Mouse (Mus musculus) kidney, embryonic 14.5 days (tissue): Measurements from ENCODE around the gene Vmn1r14. TPM values are rescaled to one million over a fixed set of nuclear protein-coding genes. Genes with fewer than 3 reads are reported as not detected.
"Not testable (repeated sequence)": the region's sequence is repeated elsewhere in the genome, so short reads cannot be mapped to it uniquely, and the experiment has no call there.

Experiments used
- ATAC-seq: fragments of 200-750 bp; cut with Nextera tagmentation; 2 replicates; pipeline ENCODE4 v1.8.0; 2017; ENCODE audit warnings: moderate number of reproducible peaks, mild to moderate bottlenecking, moderate TSS enrichment, moderate library complexity; ENCODE audit not compliant: low FRiP score, low TSS enrichment
- H3K27ac ChIP-seq: fragments of 300-500 bp; sonication (generic); 2 replicates; pipeline ENCODE4 v1.5.1; 2014; ENCODE audit warnings: low read depth, mild to moderate bottlenecking, low read length, moderate library complexity, mixed read lengths
- H3K27me3 ChIP-seq: fragments of 300-500 bp; sonication (generic); 2 replicates; pipeline ENCODE4 v1.6.1; 2014; ENCODE audit warnings: mild to moderate bottlenecking, low read length; ENCODE audit not compliant: control insufficient read depth, insufficient read depth
- H3K36me3 ChIP-seq: fragments of 300-500 bp; sonication (generic); 2 replicates; pipeline ENCODE4 v1.6.1; 2014; ENCODE audit warnings: low read length, mixed read lengths; ENCODE audit not compliant: control insufficient read depth, insufficient read depth
- H3K4me1 ChIP-seq: fragments of 300-500 bp; sonication (generic); 2 replicates; pipeline ENCODE4 v1.6.1; 2014; ENCODE audit warnings: low read length, mixed read lengths; ENCODE audit not compliant: control insufficient read depth, insufficient read depth
- H3K4me2 ChIP-seq: fragments of 300-500 bp; sonication (generic); replicated peaks from 2 replicates; pipeline ENCODE4 v1.6.1; 2014; ENCODE audit warnings: low read depth, mild to moderate bottlenecking, low read length
- H3K4me3 ChIP-seq: fragments of 300-500 bp; sonication (generic); 2 replicates; pipeline ENCODE4 v1.5.1; 2014; ENCODE audit warnings: mild to moderate bottlenecking, low read length
- H3K9ac ChIP-seq: fragments of 300-500 bp; sonication (generic); 2 replicates; pipeline ENCODE4 v1.6.1; 2014; ENCODE audit warnings: low read depth, mild to moderate bottlenecking, low read length, moderate library complexity
- H3K9me3 ChIP-seq: fragments of 300-500 bp; sonication (generic); 2 replicates; pipeline ENCODE4 v1.6.1; 2016; ENCODE audit warnings: low read length; ENCODE audit not compliant: control insufficient read depth
- WGBS: fragments of 180-500 bp; shearing (Covaris S2); extraction: QIAGEN DNeasy Blood & Tissue Kit; methylation state at CpG from one replicate; pipeline ENCODE4 v1.1.7; 2014; 5-methylcytosine and 5-hydroxymethylcytosine counted together
- polyA plus RNA-seq: library from polyadenylated mRNA; unstranded; fragments of >200 nt; fragmentation: Nextera tagmentation; extraction: Ambion mirVana; gene quantifications from 2 replicates; pipeline ENCODE4 v1.2.1, GENCODE M21; 2014

The Vmn1r14 gene
- polyA plus RNA-seq: not detected in 2 replicates

DNA sequence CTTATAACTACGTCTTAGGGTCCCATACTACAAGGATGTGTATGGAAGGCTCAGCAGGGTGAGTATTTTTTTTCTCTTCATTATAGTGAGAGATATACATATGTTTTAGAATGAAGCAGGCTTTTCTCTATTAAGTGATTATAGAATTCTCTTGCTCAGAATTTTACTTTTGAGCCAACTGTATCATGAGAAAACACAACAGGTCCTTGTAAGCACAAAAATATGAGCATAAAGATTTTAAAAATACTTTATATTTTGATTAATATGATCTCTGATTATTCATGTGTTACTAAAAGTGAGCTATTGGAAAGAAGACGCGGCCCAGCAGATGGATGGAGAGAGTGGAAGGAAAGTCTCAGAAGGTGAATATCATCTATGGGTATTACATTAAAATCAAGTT lies at the start of gene Vmn1r14:
Vmn1r14 (plus strand) TSS at position 301 of the 400 bp plus-strand sequence.
- no peak for ATAC-seq
- Histone ChIP-seq H3K4me1 (no peaks in the 10 kb centered on the region), H3K27ac (no peak within 1 kb of the TSS), H3K4me2 (no peak within 1 kb of the TSS), H3K27me3 (no peaks in the 10 kb centered on the region), H3K4me3 (no peak within 1 kb of the TSS), H3K36me3 (no peaks in the 10 kb centered on the region), H3K9me3 (no peaks in the 10 kb centered on the region), H3K9ac (no peak within 1 kb of the TSS)
- WGBS: 95% methylated on average over 3 of the region's 3 CpGs

DNA sequence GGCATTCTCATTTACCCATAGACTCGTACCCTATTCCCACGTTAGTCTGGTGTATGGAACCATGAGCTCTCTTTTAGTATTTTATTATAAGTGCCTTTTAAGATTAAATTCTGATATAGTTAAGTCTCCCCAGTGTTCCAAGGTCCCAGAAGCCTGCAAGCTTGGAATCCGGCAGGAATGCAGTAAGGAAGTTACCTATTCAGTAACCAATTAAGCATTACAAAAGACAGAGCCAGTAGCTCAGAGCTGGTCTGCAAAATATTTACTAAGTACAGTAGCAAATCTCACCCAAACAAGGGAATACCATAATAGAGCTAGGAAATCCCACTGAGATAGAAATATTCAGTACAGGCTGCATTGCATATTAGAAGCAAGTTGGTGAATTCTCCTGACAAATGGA lies 41.5 kb upstream of the Vmn1r14 start:
- H3K27me3 ChIP-seq, H3K27ac ChIP-seq, H3K36me3 ChIP-seq, H3K4me3 ChIP-seq, H3K4me2 ChIP-seq, H3K9ac ChIP-seq, H3K9me3 ChIP-seq, H3K4me1 ChIP-seq, ATAC-seq: not testable (repeated sequence)
- WGBS: 61% methylated on average over 3 of the region's 3 CpGs

DNA sequence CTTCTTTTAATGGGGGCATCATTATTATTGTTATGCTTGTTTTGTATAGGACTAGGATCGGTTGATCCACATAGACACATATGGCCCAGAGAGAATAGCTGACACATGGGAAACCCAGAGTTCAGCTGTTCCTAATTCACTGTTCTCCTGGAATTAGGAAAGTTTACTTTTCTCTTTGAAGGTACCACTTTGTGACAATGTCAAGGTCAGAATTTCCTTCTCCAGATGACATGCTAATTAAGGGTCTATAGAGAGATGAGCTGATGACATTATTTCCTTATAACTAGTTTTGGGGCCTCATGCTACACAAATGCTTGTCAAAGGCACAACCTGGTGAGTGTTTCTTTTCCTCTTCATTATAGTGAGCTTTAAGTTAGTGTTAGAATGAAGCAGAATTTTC lies 28.5 kb upstream of the Vmn1r14 start, which contains the start of gene Vmn1r13:
Vmn1r13 (plus strand) TSS at position 301 of the 400 bp plus-strand sequence.
- 88% methylated on average over 1 of the region's 1 CpGs for WGBS
- ATAC-seq, H3K27ac ChIP-seq, H3K9ac ChIP-seq, H3K27me3 ChIP-seq, H3K4me3 ChIP-seq, H3K4me1 ChIP-seq, H3K9me3 ChIP-seq, H3K36me3 ChIP-seq, H3K4me2 ChIP-seq: not testable (repeated sequence)

DNA sequence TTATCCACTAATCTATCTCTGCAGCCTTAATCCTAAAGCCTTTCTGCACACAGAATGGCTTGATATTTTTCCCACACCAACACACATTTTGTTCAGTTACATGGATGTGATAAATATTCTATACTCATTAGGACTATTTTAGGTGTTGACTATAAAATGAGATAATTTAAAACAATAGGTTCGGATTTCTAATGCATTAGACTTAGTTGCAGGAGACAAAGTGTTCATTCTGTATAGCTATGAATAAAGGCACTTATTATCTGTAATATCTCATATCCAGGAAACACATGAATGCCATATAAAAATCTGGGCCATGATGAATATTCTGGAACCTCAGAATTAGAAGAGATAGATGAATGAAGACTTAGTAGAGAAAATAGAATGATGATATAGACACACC lies 26.2 kb downstream of the Vmn1r14 start, which contains the start of gene Vmn1r15:
Vmn1r15 (plus strand) TSS at position 301 of the 400 bp plus-strand sequence.
- Histone ChIP-seq H3K4me2 (no peak within 1 kb of the TSS), H3K27ac (no peak within 1 kb of the TSS), H3K4me1 (no peaks in the 10 kb centered on the region), H3K36me3 (no peaks in the 10 kb centered on the region), H3K9me3 (no peaks in the 10 kb centered on the region), H3K27me3 (no peaks in the 10 kb centered on the region), H3K4me3 (no peak within 1 kb of the TSS), H3K9ac (no peak within 1 kb of the TSS)
- no peak for ATAC-seq
- 79% methylated on average over 1 of the region's 1 CpGs for WGBS

DNA sequence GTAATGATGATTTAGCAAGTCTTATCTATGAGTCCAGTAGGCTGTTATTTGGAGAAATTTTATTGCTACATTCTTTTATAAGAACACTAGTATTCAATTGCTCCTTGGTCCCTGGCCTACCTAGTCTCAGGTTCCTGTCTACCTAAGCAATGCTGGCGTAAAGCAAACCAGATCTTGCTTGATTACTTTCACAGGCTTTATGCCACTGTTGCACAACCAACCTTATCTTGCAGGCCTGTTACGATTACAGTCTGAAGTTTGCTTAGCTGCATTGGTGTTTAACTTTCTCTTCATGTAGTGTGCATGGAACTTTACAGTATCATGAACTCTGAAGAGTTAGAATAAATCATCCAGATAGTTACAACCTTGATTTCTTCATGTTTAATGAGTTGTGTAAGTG lies 29.5 kb downstream of the Vmn1r14 start:
- no peaks in the 10 kb centered on the region for H3K9me3 ChIP-seq
- ATAC-seq: no peak
- H3K27ac ChIP-seq: no peak overlapping the region
- H3K36me3 ChIP-seq: no peaks in the 10 kb centered on the region
- WGBS: 93% methylated on average over 2 of the region's 2 CpGs
- no peak overlapping the region for H3K9ac ChIP-seq
- no peaks in the 10 kb centered on the region for H3K4me1 ChIP-seq
- H3K4me3 ChIP-seq: no peak overlapping the region
- no peak overlapping the region for H3K4me2 ChIP-seq
- H3K27me3 ChIP-seq: no peaks in the 10 kb centered on the region

DNA sequence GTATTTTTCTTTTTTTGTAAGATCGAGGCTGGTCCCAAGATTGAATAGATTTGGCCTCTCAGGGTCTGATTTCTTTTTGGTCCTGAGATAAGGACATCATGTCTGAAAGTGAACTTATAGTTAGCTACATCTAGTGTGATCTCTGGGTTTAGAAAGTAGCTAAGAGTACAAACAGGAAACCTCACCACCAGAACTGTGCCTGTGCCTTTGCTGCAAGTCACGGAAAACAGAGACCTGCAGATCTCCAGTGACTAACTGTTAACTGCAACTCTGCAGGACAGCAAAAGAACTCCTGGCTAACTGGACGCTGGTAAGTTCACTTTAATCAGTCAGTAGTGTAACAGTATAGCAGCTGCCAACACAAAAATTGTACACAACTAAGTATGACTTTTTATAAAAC lies 40.4 kb downstream of the Vmn1r14 start:
- no peak for ATAC-seq
- no peak overlapping the region for H3K9ac ChIP-seq
- WGBS: 81% methylated on average over 3 of the region's 3 CpGs

DNA sequence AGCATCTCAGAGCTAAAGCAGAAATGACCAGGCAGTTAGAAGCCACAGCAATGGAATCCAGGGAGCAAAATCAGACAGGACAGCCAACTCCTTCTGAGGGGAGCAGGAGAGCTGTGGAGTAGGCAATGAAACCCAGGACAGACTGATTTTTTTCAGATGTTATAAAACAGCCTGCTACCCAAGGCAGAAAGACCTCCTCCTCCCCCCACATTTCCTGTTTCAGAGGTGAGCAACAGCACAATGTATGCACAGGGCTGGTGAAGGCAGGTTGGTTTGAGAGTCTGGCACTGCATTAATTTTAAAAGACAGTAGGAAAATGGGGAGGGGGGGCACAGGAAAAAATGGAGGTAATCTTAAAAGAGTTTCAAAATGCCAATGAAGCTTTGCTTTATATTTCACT lies 41.0 kb downstream of the Vmn1r14 start:
- Histone ChIP-seq H3K9ac (no peak overlapping the region), H3K27me3 (no peaks in the 10 kb centered on the region), H3K27ac (no peak overlapping the region), H3K4me2 (no peak overlapping the region), H3K36me3 (no peaks in the 10 kb centered on the region), H3K4me3 (no peak overlapping the region), H3K9me3 (no peaks in the 10 kb centered on the region), H3K4me1 (no peaks in the 10 kb centered on the region)
- no peak for ATAC-seq

More for the DNA sequence above, 40.4 kb downstream of the Vmn1r14 start:
- no peaks in the 10 kb centered on the region for H3K9me3 ChIP-seq
- H3K4me3 ChIP-seq: no peak overlapping the region
- H3K27ac ChIP-seq: no peak overlapping the region
- H3K36me3 ChIP-seq: no peaks in the 10 kb centered on the region
- no peaks in the 10 kb centered on the region for H3K27me3 ChIP-seq
- no peaks in the 10 kb centered on the region for H3K4me1 ChIP-seq
- H3K4me2 ChIP-seq: no peak overlapping the region

DNA sequence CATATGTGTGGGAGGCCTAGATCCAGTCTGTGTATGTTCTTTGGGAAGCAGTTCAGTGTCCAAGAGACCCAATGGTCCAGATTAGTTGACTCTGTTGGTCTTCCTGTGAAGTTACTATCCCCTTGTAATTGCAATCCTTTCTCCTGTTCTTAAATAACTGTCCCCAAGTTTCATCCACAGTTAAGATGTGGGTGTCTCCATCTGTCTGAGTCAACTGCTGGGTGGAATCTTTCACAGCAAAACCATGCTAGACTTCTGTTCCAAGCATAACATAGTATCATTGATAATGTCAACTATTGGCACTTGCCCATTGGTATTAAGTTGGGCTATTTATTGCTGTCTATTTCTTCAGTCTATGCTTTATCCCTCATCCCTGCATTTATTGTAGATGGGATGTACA lies 47.5 kb downstream of the Vmn1r14 start:
- no peak for ATAC-seq
- no peaks in the 10 kb centered on the region for H3K9me3 ChIP-seq

More for the DNA sequence above, 47.5 kb downstream of the Vmn1r14 start:
- Histone ChIP-seq H3K4me3 (no peak overlapping the region), H3K4me1 (no peaks in the 10 kb centered on the region), H3K27ac (no peak overlapping the region), H3K27me3 (no peaks in the 10 kb centered on the region), H3K9ac (no peak overlapping the region), H3K36me3 (no peaks in the 10 kb centered on the region), H3K4me2 (no peak overlapping the region)
